Mouse (Mus musculus): ENCODE results near the gene BC030499. TPM values are rescaled to one million over a fixed set of nuclear protein-coding genes. Genes with fewer than 3 reads are reported as not detected.

The BC030499 gene
- 0.24 and 0.29 TPM in 2 replicates for polyA plus RNA-seq (2016; fragmentation: Nextera tagmentation; extraction: Ambion mirVana)

DNA sequence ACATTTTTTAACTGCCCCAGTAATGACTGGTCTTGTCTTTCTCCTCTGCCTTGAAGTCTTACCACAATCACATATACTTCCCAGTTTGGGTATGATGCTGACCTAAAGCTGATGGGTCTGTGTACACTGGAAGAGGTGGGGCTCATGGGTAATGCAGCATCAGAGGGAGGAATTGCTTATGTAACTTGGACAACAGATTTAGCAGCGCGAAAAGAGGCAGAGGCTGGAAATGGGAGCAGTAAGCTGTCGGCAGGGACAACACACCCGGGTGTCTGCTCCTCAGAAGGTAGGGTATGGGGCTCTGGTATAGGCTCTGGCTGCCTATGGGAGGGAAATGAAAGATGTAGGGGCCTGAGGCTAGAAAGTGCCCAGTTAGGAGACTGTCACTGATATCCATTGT is at the start of gene BC030499:
Gene BC030499 (plus strand): TSS at position 188 of the 400 bp plus-strand sequence.
- no peak within 1 kb of the TSS for H3K9ac ChIP-seq (replicated peaks)
- H3K9me3 ChIP-seq, result no peaks in the 10 kb centered on the region
- no peak for ATAC-seq (ENCODE audit: low FRiP score, low read depth)
- 92% methylated on average over 4 of the region's 4 CpGs for WGBS
- peaks cover 64% of the 10 kb centered on the region for H3K36me3 ChIP-seq
- H3K4me1 ChIP-seq, result no peaks in the 10 kb centered on the region
- no peak within 1 kb of the TSS for H3K4me2 ChIP-seq (replicated peaks)
- H3K27ac ChIP-seq (replicated peaks), result no peak within 1 kb of the TSS
- no peak within 1 kb of the TSS for H3K4me3 ChIP-seq
- no peaks in the 10 kb centered on the region for H3K27me3 ChIP-seq

DNA sequence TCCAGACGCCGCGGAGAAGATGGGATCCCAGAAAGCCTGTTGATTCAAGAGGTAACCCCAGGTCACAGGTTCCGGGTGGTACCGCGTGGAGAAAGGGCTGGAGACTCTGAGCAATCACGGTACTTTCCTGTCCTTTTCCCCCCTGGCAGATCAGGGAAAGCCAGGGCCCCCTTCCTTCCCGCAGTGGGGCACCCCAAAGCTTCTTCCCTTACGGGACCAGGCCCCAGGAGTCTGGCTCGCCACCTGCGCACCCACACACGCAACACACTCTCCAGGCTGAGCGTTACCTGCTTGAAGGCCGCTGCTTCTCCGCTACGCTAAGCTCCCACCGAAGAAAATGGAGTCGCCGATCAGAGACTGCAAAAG is 45.4 kb upstream of the BC030499 start:
- Histone ChIP-seq H3K9ac (replicated peaks) (peak overlapping the region; percentile 84), H3K27me3 (no peaks in the 10 kb centered on the region), H3K9me3 (no peaks in the 10 kb centered on the region), H3K4me3 (peak overlapping the region; percentile 72), H3K4me2 (replicated peaks) (peak overlapping the region; percentile 75), H3K27ac (replicated peaks) (peak overlapping the region; percentile 89), H3K36me3 (peaks cover 10% of the 10 kb centered on the region), H3K4me1 (peaks cover 31% of the 10 kb centered on the region)
- WGBS, result under 1% methylated on average over 19 of the region's 19 CpGs
- ATAC-seq (ENCODE audit: low FRiP score, low read depth), result peak; percentile 41; the same call in 1 of the 2 replicates

DNA sequence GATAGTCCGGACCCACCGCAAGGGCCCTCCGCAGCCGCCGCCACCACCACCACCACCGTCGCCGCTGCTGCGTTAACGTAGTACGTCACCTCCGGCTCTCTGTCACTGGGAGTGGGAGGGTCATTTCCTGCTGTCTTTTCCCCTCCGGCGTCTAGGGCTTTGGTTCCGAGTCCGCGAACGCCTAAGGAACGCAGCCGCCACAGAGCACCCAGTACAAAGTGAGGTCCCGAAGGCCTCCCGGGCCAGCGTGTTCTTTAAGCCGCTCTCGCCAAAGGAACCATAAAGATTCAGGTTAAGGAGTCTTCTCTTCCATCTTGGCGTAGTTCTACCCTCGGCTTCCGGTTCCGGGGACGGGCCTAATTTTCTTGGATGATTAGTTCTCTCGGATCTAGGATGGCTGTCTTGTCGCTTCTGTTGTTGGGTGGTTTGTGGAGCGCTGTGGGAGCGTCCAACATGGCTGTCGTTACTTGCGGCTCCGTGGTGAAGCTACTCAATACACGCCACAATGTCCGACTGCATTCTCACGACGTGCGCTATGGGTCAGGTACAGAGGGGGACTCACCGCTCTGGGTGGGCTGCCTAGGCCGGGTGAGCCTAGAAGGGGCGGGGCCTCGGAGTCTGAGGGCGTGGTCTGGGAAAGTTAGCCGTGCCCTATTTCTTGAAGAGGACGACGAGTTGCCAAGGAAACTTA is 44.9 kb upstream of the BC030499 start, which contains the start of the genes Sdf2 and Supt6:
Gene Sdf2 (plus strand): TSS at position 120 of the 691 bp plus-strand sequence.
Gene Supt6 (minus strand): TSS at position 361 of the 691 bp plus-strand sequence.
- peak within 1 kb of the TSS; percentile 84 for H3K9ac ChIP-seq (replicated peaks)
- no peaks in the 10 kb centered on the region for H3K9me3 ChIP-seq
- H3K27me3 ChIP-seq, result no peaks in the 10 kb centered on the region
- H3K36me3 ChIP-seq, result peaks cover 9% of the 10 kb centered on the region
- WGBS, result under 1% methylated on average over 50 of the region's 50 CpGs
- H3K27ac ChIP-seq (replicated peaks), result peak within 1 kb of the TSS; percentile 89
- H3K4me1 ChIP-seq, result peaks cover 31% of the 10 kb centered on the region
- peak within 1 kb of the TSS; percentile 72 for H3K4me3 ChIP-seq
- peak within 1 kb of the TSS; percentile 75 for H3K4me2 ChIP-seq (replicated peaks)
- ATAC-seq (ENCODE audit: low FRiP score, low read depth), result peak; percentile 91

DNA sequence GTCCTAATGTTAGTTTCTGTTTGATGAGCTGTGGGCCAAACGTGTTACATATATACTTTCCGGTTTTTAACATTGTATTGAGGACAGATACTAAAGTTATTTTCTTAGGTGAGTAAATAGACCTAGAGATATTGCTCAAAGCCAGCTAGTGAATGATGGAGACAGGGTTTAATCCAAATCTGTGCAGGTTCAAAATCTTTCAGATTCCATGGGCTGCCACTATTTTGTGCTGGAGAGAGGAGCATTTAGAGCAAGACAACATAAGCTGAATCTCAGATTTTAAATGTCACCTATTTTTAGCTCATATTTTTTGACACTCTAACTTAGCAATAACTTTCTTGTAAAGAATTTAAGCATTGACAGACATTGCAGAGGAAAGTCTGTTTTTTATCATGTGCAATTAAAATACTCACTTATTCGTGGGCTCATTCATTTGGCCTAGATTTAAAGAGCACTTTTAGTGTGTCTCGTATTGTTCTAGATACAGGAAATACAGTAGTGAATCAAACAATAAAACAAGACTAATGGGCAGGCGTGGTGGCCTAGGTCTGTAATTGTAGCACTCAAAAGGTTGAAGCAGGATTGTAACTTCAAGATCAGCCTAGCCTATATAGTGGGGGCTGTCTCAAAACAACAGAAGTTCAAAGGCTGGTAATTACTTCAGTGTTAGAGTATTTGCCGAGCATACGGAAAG is 44.2 kb upstream of the BC030499 start:
- WGBS, result 58% methylated on average over 7 of the region's 7 CpGs
- H3K27me3 ChIP-seq, result no peaks in the 10 kb centered on the region
- H3K9me3 ChIP-seq, result no peaks in the 10 kb centered on the region
- H3K4me1 ChIP-seq, result peaks cover 31% of the 10 kb centered on the region
- peak overlapping the region; percentile 89; the same call in 1 of the 2 replicates for H3K27ac ChIP-seq (replicated peaks)
- peak overlapping the region; percentile 75 for H3K4me2 ChIP-seq (replicated peaks)
- peak overlapping the region; percentile 72 for H3K4me3 ChIP-seq
- H3K9ac ChIP-seq (replicated peaks), result peak overlapping the region; percentile 84; the same call in 1 of the 2 replicates
- H3K36me3 ChIP-seq, result peaks cover 13% of the 10 kb centered on the region
- ATAC-seq (ENCODE audit: low FRiP score, low read depth), result no peak

DNA sequence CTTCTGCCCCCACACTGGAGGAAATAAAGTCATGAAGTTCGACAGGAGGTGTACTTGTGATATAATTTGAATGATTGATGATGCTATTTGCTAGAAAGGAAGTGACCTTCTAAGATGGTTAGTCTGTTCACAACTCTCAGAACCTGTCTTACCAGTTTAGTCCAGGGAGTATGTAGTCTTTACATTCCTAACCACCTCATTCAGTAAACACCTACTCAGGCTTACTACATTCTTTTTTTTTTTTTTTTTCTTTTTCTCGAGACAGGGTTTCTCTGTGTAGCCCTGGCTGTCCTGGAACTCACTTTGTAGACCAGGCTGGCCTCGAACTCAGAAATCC is 43.7 kb upstream of the BC030499 start:
- no peak for ATAC-seq (ENCODE audit: low FRiP score, low read depth)
- peaks cover 17% of the 10 kb centered on the region for H3K36me3 ChIP-seq
- no peak overlapping the region for H3K4me3 ChIP-seq
- H3K4me1 ChIP-seq, result peaks cover 31% of the 10 kb centered on the region
- no peak overlapping the region for H3K9ac ChIP-seq (replicated peaks)
- peak overlapping the region; percentile 75; the same call in 1 of the 2 replicates for H3K4me2 ChIP-seq (replicated peaks)
- no peaks in the 10 kb centered on the region for H3K27me3 ChIP-seq
- no peaks in the 10 kb centered on the region for H3K9me3 ChIP-seq
- 70% methylated on average over 3 of the region's 3 CpGs for WGBS
- H3K27ac ChIP-seq (replicated peaks), result no peak overlapping the region

DNA sequence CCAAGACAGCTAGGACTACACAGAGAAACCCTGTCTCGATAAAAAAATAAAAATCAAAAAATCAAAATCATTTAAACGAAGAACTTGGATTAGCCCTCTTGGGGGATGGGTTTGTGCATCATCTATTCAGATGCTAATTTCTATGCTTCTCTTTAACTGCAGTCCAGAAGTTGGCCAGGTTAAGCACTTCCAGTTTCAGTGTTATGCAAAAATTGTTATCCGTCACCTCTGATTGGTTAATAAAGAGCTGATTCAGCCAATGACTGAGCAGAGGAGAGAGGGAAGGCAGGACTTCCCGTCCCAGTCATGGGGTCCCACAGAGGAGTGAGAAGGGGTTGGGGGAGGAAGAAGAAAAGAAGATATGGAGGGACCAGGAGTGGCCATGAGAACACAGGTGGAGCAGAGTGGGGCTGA is 42.9 kb upstream of the BC030499 start:
- no peak overlapping the region for H3K9ac ChIP-seq (replicated peaks)
- no peak overlapping the region for H3K4me3 ChIP-seq
- 68% methylated on average over 4 of the region's 4 CpGs for WGBS
- peaks cover 31% of the 10 kb centered on the region for H3K4me1 ChIP-seq
- no peak overlapping the region for H3K27ac ChIP-seq (replicated peaks)
- ATAC-seq (ENCODE audit: low FRiP score, low read depth), result no peak
- H3K9me3 ChIP-seq, result no peaks in the 10 kb centered on the region
- H3K27me3 ChIP-seq, result no peaks in the 10 kb centered on the region
- H3K4me2 ChIP-seq (replicated peaks), result peak overlapping the region; percentile 16; the same call in 1 of the 2 replicates
- H3K36me3 ChIP-seq, result peaks cover 23% of the 10 kb centered on the region

DNA sequence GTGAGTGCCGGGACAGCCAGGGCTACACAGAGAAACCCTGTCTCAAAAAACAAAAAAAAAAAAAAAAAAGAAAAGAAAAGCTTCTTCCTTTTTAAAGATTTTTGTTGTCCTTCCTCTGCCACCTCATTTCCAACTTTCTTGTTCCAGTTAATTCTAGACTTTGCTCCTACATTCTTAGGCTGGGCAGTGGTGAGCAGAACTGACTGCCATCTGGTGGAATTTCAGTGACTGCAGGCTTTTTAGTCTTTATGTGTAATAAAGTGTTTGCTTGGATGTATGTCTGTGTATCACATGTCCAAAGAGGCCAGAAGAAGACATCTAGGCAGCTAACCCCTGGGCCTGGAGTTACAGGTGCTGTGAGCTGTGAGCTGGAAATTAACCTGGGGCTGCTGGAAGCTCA is 34.0 kb upstream of the BC030499 start:
- 91% methylated on average over 1 of the region's 1 CpGs for WGBS
- Histone ChIP-seq H3K9ac (replicated peaks) (no peak overlapping the region), H3K4me2 (replicated peaks) (no peak overlapping the region), H3K4me3 (no peak overlapping the region), H3K4me1 (no peaks in the 10 kb centered on the region), H3K36me3 (peaks cover 29% of the 10 kb centered on the region), H3K27ac (replicated peaks) (no peak overlapping the region), H3K27me3 (peaks cover 11% of the 10 kb centered on the region), H3K9me3 (no peaks in the 10 kb centered on the region)
- ATAC-seq (ENCODE audit: low FRiP score, low read depth), result no peak

DNA sequence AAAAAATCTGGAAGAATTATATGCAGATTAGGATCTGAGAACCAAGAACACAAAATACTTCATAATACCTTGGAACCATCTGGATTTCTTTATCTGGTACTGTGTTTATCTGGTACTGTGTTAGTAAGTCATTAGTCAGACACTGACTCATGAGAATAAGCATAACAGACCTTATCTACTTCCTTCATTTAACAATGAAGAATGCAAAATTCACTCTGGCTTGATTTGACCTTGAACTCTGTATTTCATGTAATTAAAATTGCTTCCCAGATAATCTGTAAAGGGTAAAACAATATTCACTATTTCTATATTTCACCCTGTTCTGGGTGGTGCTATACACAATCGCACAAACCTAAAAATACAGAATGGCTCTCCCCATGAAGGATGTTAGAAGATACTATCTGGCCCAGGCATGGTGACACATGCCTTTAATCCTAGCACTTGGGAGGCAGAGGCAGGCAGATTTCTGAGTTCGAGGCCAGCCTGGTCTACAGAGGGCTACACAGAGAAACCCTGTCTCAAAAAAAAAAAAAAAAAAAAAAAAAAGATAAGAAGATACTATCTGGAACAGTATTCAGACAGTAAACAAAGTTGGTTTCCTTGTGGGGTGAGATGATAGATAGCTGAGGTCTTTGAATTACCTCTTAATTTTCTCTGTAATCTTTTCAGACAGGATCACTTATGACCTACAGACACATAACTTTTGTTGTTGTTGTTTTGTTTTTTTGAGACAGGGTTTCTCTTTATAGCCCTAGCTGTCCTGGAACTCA is 30.0 kb upstream of the BC030499 start:
- peak overlapping the region; percentile 80 for H3K4me2 ChIP-seq (replicated peaks)

DNA sequence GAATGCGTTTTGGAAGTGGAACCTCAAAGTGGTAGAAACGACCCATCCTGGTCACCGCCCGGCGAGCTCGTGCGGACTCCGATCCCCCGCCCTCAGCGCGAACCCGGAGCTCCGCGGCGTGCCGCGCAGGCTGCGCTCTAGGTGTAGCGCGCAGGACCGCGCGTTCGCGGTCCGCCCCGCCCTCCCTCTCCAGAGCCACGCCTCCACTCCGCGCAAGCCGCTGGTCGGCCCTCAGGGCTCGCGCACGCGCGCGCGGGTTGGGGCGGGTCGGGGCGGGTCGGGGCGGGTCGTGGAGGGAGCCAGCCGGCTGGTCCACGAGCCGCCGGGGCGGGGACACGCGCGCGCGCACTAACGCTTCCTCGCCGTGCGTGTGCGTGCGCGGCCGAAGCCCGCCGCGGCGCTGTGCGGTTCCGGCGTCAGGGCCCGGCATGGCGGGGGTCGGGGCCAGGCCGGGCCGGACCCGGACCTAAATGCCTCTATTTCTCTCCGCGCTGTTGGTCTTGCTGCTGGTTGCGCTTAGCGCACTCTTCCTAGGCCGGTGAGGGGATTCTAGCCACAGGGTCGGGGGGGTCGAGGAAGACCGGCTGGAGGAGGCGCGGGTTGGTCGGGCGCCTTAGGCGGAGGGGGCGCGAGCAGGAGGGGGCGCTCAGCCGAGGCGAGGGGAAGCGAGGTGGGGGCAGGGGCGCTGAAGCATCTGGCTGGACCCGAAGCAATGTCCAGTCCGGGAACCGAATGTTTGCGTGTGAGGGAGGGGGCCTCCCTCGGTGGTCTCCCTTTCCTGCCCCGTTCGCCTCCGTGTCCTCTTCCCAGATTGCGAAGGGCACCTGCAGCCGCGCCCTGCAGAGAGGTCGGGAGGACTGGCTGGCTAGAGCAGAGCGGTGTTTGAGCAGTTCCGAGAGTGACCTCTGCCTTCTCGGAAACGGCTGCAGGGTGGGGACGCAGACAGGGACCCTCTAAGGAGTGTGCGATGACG is 29.0 kb upstream of the BC030499 start, which contains the start of gene 2610507B11Rik:
Gene 2610507B11Rik (plus strand): TSS at position 373 of the 973 bp plus-strand sequence.
- Histone ChIP-seq H3K9me3 (no peaks in the 10 kb centered on the region), H3K4me3 (peak within 1 kb of the TSS; percentile 78), H3K36me3 (peaks cover 30% of the 10 kb centered on the region), H3K9ac (replicated peaks) (peak within 1 kb of the TSS; percentile 83), H3K27ac (replicated peaks) (peak within 1 kb of the TSS; percentile 84), H3K27me3 (peaks cover 11% of the 10 kb centered on the region), H3K4me1 (peaks cover 5% of the 10 kb centered on the region), H3K4me2 (replicated peaks) (peak within 1 kb of the TSS; percentile 80)
- under 1% methylated on average over 99 of the region's 115 CpGs for WGBS
- ATAC-seq (ENCODE audit: low FRiP score, low read depth), result peak; percentile 95

More for the DNA sequence above, 30.0 kb upstream of the BC030499 start:
- Histone ChIP-seq H3K27ac (replicated peaks) (no peak overlapping the region), H3K27me3 (peaks cover 11% of the 10 kb centered on the region), H3K9me3 (no peaks in the 10 kb centered on the region), H3K9ac (replicated peaks) (no peak overlapping the region), H3K36me3 (peaks cover 22% of the 10 kb centered on the region), H3K4me1 (peaks cover 5% of the 10 kb centered on the region), H3K4me3 (peak overlapping the region; percentile 78)
- ATAC-seq (ENCODE audit: low FRiP score, low read depth), result no peak
- WGBS, result 96% methylated on average over 2 of the region's 2 CpGs

DNA sequence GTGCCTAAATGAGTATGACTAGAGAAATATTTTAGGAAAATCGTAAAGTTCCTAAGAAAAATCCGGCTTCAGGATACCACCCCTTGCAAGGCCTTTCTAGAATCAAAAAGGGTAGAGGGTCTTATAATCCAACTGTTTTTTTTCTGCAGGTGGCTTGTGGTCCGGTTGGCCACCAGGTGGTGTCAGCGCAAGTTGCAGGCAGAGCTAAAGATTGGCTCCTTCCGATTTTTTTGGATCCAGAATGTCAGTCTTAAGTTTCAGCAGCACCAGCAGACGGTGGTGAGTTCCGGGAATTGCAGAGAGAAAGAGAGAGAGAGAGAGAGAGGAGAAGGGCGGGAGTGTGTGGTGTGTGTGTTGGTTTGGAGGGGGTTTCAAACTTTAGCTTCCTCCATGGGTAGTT is 28.1 kb upstream of the BC030499 start:
- Histone ChIP-seq H3K36me3 (peaks cover 38% of the 10 kb centered on the region), H3K27ac (replicated peaks) (no peak overlapping the region), H3K9me3 (no peaks in the 10 kb centered on the region), H3K4me3 (peak overlapping the region; percentile 78), H3K4me1 (peaks cover 5% of the 10 kb centered on the region), H3K9ac (replicated peaks) (no peak overlapping the region), H3K4me2 (replicated peaks) (peak overlapping the region; percentile 80), H3K27me3 (peaks cover 11% of the 10 kb centered on the region)
- no peak for ATAC-seq (ENCODE audit: low FRiP score, low read depth)
- 6% methylated on average over 8 of the region's 8 CpGs for WGBS

DNA sequence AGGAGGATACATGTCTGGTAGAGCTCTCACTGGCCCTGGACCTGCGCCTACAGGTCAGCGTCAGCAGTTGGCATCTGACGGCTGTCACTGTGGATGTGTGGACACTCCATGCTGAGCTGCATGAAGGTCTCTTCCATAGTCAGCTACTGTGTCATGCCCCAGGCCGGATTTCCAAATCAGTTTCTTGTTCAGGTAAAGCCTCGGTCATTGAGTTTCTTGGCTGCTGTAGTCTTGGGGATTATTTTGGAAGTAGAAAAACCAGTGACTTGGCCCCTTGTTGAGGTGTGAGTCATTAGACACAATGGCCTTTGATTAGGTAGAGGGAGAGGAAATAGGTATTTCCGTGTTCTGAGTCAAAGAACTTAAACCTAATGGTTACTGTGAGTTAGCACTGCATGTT is 25.1 kb upstream of the BC030499 start:
- no peak overlapping the region for H3K4me3 ChIP-seq
- no peak overlapping the region for H3K4me2 ChIP-seq (replicated peaks)
- peaks cover 5% of the 10 kb centered on the region for H3K4me1 ChIP-seq
- WGBS, result 91% methylated on average over 6 of the region's 6 CpGs
- peaks cover 64% of the 10 kb centered on the region for H3K36me3 ChIP-seq
- H3K9ac ChIP-seq (replicated peaks), result no peak overlapping the region
- H3K9me3 ChIP-seq, result no peaks in the 10 kb centered on the region
- no peak for ATAC-seq (ENCODE audit: low FRiP score, low read depth)
- no peaks in the 10 kb centered on the region for H3K27me3 ChIP-seq
- no peak overlapping the region for H3K27ac ChIP-seq (replicated peaks)

All from midbrain, embryonic 12.5 days (tissue).